Mouse (Mus musculus) ES-E14 (cell line): ENCODE measurements around the gene Slc12a5.

Source experiments
- CHD2 ChIP-seq: IDR thresholded peaks from 2 replicates; pipeline ENCODE4 v1.6.1; 2014; ENCODE audit warnings: mild to moderate bottlenecking, low read depth, low read length, inconsistent platforms
- HCFC1 ChIP-seq: IDR thresholded peaks from 2 replicates; pipeline ENCODE4 v1.6.1; 2012; ENCODE audit warnings: low read length, inconsistent platforms, borderline replicate concordance; ENCODE audit not compliant: insufficient read depth
- MAFK ChIP-seq: IDR thresholded peaks from 2 replicates; pipeline ENCODE4 v1.6.1; 2014; ENCODE audit warnings: mild to moderate bottlenecking, low read depth, low read length, inconsistent platforms; ENCODE audit not compliant: insufficient read depth
- ZC3H11A ChIP-seq: IDR thresholded peaks from 2 replicates; pipeline ENCODE4 v1.6.1; 2012; ENCODE audit warnings: low read depth, mild to moderate bottlenecking, inconsistent platforms, low read length, borderline replicate concordance
- ZNF384 ChIP-seq: IDR thresholded peaks from 2 replicates; pipeline ENCODE4 v1.6.1; 2012; ENCODE audit warnings: low read depth, low read length, inconsistent platforms

DNA sequence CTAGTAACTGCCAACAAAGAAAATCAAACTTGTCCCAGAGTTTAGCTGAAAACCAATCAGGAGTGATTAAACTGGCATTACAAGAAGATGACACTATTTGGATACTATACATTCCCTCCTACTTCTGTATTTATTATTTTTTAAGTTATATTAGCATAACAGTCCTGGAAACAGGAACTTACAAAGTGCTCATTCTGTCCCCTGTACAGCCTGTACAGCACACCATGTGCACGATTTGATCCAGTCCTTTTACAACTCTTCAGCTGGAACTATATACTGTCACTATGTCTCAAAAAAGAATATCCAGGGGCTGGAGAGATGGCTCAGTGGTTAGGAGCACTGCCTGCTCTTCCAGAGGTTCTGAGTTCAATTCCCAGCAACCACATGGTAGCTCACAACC, 66.6 kb downstream of the Slc12a5 start:
- TF ChIP-seq CHD2 (no peak), ZNF384 (no peak), ZC3H11A (no peak), HCFC1 (no peak), MAFK (no peak)
